Mouse (Mus musculus): ENCODE results near the gene Mecom.

GRCm38 (mm10) chr3:30212802-30213201 is 335.0 kb downstream of the Mecom start:
- no peak for TF ChIP-seq MAX (IDR thresholded peaks at IDR 0.05; ENCODE audit: low read depth)
- TF ChIP-seq USF1 (IDR thresholded peaks at IDR 0.05; ENCODE audit: low read depth) = no peak
- TF ChIP-seq TCF12 (IDR thresholded peaks at IDR 0.05; ENCODE audit: insufficient read depth, poor library complexity, severe bottlenecking) = no peak
- no peak for TF ChIP-seq MYOD1 (IDR thresholded peaks at IDR 0.05; ENCODE audit: control insufficient read depth in 1 of 3, insufficient read length in 2 of 3, low read depth in 2 of 3)
- no peak for TF ChIP-seq POLR2A (IDR thresholded peaks at IDR 0.05; ENCODE audit: insufficient read length, low read depth)
- no peak for TF ChIP-seq SRF (IDR thresholded peaks at IDR 0.05; ENCODE audit: control insufficient read depth, insufficient read length, low read depth)
